ENCODE assay signal across 8 mouse cellular contexts in the genomic region with DNA sequence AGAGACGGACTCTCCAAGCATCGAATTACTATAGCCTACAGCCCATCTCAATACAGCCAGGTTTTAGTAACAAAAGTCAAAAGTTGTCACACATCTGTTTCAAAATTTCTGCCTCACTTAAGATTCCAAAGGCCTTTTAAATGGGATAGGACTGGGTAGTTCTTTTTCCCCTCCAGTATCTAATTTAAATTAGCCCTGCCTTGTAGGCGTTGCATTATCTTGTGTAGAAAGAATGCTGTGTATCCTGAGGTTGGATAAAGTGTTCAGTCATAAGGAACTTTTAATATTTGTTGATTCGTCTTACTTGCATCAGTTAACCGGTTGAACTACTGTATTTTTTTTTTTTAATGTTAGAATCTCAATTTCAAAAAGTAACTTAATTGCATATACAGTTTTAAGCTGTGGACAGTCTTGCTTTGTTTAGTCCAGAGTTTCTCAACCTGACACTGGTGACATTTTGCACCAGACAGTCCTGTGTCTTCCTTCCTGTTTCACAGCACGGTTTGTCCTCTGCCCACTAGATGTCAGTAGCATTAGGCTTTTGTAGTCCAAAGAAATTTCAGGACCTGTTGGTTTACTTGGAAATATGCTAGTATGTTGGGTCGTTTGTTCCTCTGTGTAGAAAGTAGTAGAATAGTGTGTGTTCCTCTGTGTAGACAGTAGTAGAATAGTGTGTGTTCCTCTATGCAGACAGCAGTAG. TPM values are rescaled to one million over a fixed set of nuclear protein-coding genes. Genes with fewer than 3 reads are reported as not detected.
A peak's percentile ranks its signal among the peaks of the same experiment; 100 is the strongest.
DNase-seq lines count a peak whose midpoint lies in the region; ATAC-seq and TF ChIP-seq lines count a peak whose summit lies in the region.

No protein-coding gene starts in this region.

- H3K9ac ChIP-seq in hindbrain, embryonic 14.5 days = peak overlapping the region; percentile 91
- H3K9ac ChIP-seq in limb, embryonic 15.5 days = no peak overlapping the region; the same call in 1 of the 2 replicates
- H3K9ac ChIP-seq in midbrain, embryonic 16.5 days (ENCODE audit: low read depth, low read length) = peak overlapping the region; percentile 96

- peak; percentile 11 for DNase-seq in left cerebral cortex, postnatal 4 days
- DNase-seq in left cerebral cortex, adult 18-20 months (ENCODE audit: low spot score in 2 of 2) = no peak
- DNase-seq in hindbrain, embryonic 14.5 days (ENCODE audit: low spot score) = peak; percentile 50
- DNase-seq in ovary, postnatal 36 days (ENCODE audit: low spot score) = no peak

- no peak for TF ChIP-seq POLR2A in bone marrow, adult 2 months (IDR thresholded peaks at IDR 0.05; ENCODE audit: borderline replicate concordance, control insufficient read depth, low read depth, low read length)

- peak overlapping the region; percentile 90; the same call in 1 of the 2 replicates for H3K27ac ChIP-seq in bone marrow, adult 2 months (ENCODE audit: control insufficient read depth, insufficient read depth, low read depth, low read length, poor library complexity)
- H3K27ac ChIP-seq in hindbrain, embryonic 14.5 days = peak overlapping the region; percentile 85; the same call in 1 of the 2 replicates
- H3K27ac ChIP-seq in limb, embryonic 15.5 days = no peak overlapping the region
- H3K27ac ChIP-seq in midbrain, embryonic 16.5 days (ENCODE audit: low read length) = peak overlapping the region; percentile 92

- H3K27me3 ChIP-seq in hindbrain, embryonic 14.5 days (ENCODE audit: control insufficient read depth, insufficient read depth, low read length) = no peaks in the 10 kb centered on the region
- no peaks in the 10 kb centered on the region for H3K27me3 ChIP-seq in limb, embryonic 15.5 days
- H3K27me3 ChIP-seq in midbrain, embryonic 16.5 days (ENCODE audit: control insufficient read depth, insufficient read depth, low read depth, low read length) = no peaks in the 10 kb centered on the region

- H3K4me2 ChIP-seq in hindbrain, embryonic 14.5 days (replicated peaks) = peak overlapping the region; percentile 60
- H3K4me2 ChIP-seq in limb, embryonic 15.5 days = peak overlapping the region; percentile 62
- peak overlapping the region; percentile 78 for H3K4me2 ChIP-seq in midbrain, embryonic 16.5 days (ENCODE audit: low read length)

- 2% methylated on average over 7 of the region's 7 CpGs for WGBS in bone marrow, adult 2 months
- WGBS in hindbrain, embryonic 14.5 days = 22% methylated on average over 7 of the region's 7 CpGs
- 15% methylated on average over 7 of the region's 7 CpGs for WGBS in limb, embryonic 15.5 days
- 26% methylated on average over 7 of the region's 7 CpGs for WGBS in midbrain, embryonic 16.5 days

- peak overlapping the region; percentile 85 for H3K4me3 ChIP-seq in bone marrow, adult 2 months (replicated peaks; ENCODE audit: control insufficient read depth, low read depth, low read length)
- peak overlapping the region; percentile 83 for H3K4me3 ChIP-seq in hindbrain, embryonic 14.5 days (replicated peaks; ENCODE audit: low read length)
- peak overlapping the region; percentile 90 for H3K4me3 ChIP-seq in limb, embryonic 15.5 days
- H3K4me3 ChIP-seq in midbrain, embryonic 16.5 days (ENCODE audit: low read depth, low read length) = peak overlapping the region; percentile 95

- TF ChIP-seq CTCF in bone marrow, adult 2 months (IDR thresholded peaks at IDR 0.05; ENCODE audit: control insufficient read depth, insufficient read depth, low read length) = peak; percentile 35

- H3K4me1 ChIP-seq in bone marrow, adult 2 months (ENCODE audit: control insufficient read depth, insufficient read depth, low read length) = no peaks in the 10 kb centered on the region; the same call in 1 of the 2 replicates
- H3K4me1 ChIP-seq in hindbrain, embryonic 14.5 days (replicated peaks; ENCODE audit: control insufficient read depth, insufficient read depth, low read length) = no peaks in the 10 kb centered on the region; the same call in none of the 2 replicates
- H3K4me1 ChIP-seq in limb, embryonic 15.5 days = 0 out of 2 replicates have a peak, but pooled peaks cover 3% of the 10 kb centered on the region
- peaks cover 18% of the 10 kb centered on the region for H3K4me1 ChIP-seq in midbrain, embryonic 16.5 days (ENCODE audit: control insufficient read depth, insufficient read depth, low read length)

- H3K36me3 ChIP-seq in hindbrain, embryonic 14.5 days (replicated peaks; ENCODE audit: control insufficient read depth, insufficient read depth) = peaks cover 20% of the 10 kb centered on the region
- peaks cover 34% of the 10 kb centered on the region for H3K36me3 ChIP-seq in limb, embryonic 15.5 days
- peaks cover 13% of the 10 kb centered on the region for H3K36me3 ChIP-seq in midbrain, embryonic 16.5 days (ENCODE audit: control insufficient read depth, insufficient read depth, low read length)

- no peaks in the 10 kb centered on the region for H3K9me3 ChIP-seq in hindbrain, embryonic 14.5 days (ENCODE audit: control insufficient read depth, low read length)
- H3K9me3 ChIP-seq in limb, embryonic 15.5 days = no peaks in the 10 kb centered on the region
- H3K9me3 ChIP-seq in midbrain, embryonic 16.5 days (replicated peaks; ENCODE audit: control insufficient read depth, low read length, poor library complexity, severe bottlenecking) = 0 out of 2 replicates have a peak, but pooled peaks cover 4% of the 10 kb centered on the region

- peak; percentile 73 for ATAC-seq in erythroblast, adult 5-6 weeks (replicated peaks; ENCODE audit: low FRiP score, poor library complexity, severe bottlenecking)
- no peak for ATAC-seq in hindbrain, embryonic 14.5 days (ENCODE audit: low FRiP score)
- ATAC-seq in limb, embryonic 15.5 days (ENCODE audit: insufficient number of reproducible peaks, low FRiP score, low TSS enrichment, low read depth) = no peak
- peak; percentile 31; the same call in 1 of the 2 replicates for ATAC-seq in midbrain, embryonic 16.5 days

- intact Hi-C loops in left cerebral cortex, postnatal 4 days (cut with DNase I) = no loop called here

RNA-seq across cellular contexts. Expression of gene Prmt9, which starts 0.8 kb away (rescaled TPM):
- 10 to 100 TPM; 28.0 to 29.4 TPM for total RNA-seq in left cerebral cortex, postnatal 4 days (2021)
- total RNA-seq in left cerebral cortex, adult 18-20 months (2021) = 10 to 100 TPM; 19.8 TPM
- polyA plus RNA-seq in bone marrow, adult 2 months (2011; ENCODE audit: insufficient read depth, insufficient read length, low replicate concordance, missing spikeins) = 5.3 and 15.1 TPM in 2 replicates
- 5.4 TPM in 2 replicates for total RNA-seq in erythroblast, adult 5-6 weeks (2015; ENCODE audit: low replicate concordance)
- 4.7 and 7.2 TPM in 2 replicates for total RNA-seq in erythroblast, adult 5-6 weeks (2017; ENCODE audit: low replicate concordance)
- 27.3 and 29.4 TPM in 2 replicates for polyA plus RNA-seq in hindbrain, embryonic 14.5 days (2014; fragmentation: Nextera tagmentation; extraction: Ambion mirVana)
- polyA plus RNA-seq in limb, embryonic 15.5 days (2015; fragmentation: Nextera tagmentation; extraction: Ambion mirVana) = 16.7 and 17.7 TPM in 2 replicates
- polyA plus RNA-seq in midbrain, embryonic 16.5 days (2015; fragmentation: Nextera tagmentation; extraction: Ambion mirVana) = 25.6 and 28.3 TPM in 2 replicates

RNA-seq across cellular contexts. Expression of gene Arhgap10, which starts 32.3 kb away (rescaled TPM):
- 1 to 10 TPM; 6.5 to 6.6 TPM for total RNA-seq in left cerebral cortex, postnatal 4 days (2021)
- 10 to 100 TPM; 40.4 to 44.0 TPM for total RNA-seq in left cerebral cortex, adult 18-20 months (2021)
- 6.4 and 11.8 TPM in 2 replicates for polyA plus RNA-seq in bone marrow, adult 2 months (2011; ENCODE audit: insufficient read depth, insufficient read length, low replicate concordance, missing spikeins)
- total RNA-seq in erythroblast, adult 5-6 weeks (2015; ENCODE audit: low replicate concordance) = 2.1 and 2.3 TPM in 2 replicates
- 2.6 and 3.2 TPM in 2 replicates for total RNA-seq in erythroblast, adult 5-6 weeks (2017; ENCODE audit: low replicate concordance)
- 5.1 and 5.4 TPM in 2 replicates for polyA plus RNA-seq in hindbrain, embryonic 14.5 days (2014; fragmentation: Nextera tagmentation; extraction: Ambion mirVana)
- polyA plus RNA-seq in limb, embryonic 15.5 days (2015; fragmentation: Nextera tagmentation; extraction: Ambion mirVana) = 28.1 and 33.8 TPM in 2 replicates
- 2.8 and 3.0 TPM in 2 replicates for polyA plus RNA-seq in midbrain, embryonic 16.5 days (2015; fragmentation: Nextera tagmentation; extraction: Ambion mirVana)

Comparison
In these comparisons a context has a peak if more than half of its experiments do, and no peak if none do; other contexts are left out.
1. DNase-seq: peak in left cerebral cortex, postnatal 4 days (single experiment) and hindbrain, embryonic 14.5 days (single experiment); none in left cerebral cortex, adult 18-20 months (0 of 2) and ovary, postnatal 36 days (single experiment).
2. ATAC-seq: peak in erythroblast, adult 5-6 weeks (single experiment) and midbrain, embryonic 16.5 days (single experiment); none in hindbrain, embryonic 14.5 days (single experiment) and limb, embryonic 15.5 days (single experiment).
3. Peak in every context shown above with its lines, with median percentiles within 50 percentile points of each other: H3K4me3 ChIP-seq and H3K4me2 ChIP-seq.